Mouse (Mus musculus): ENCODE results near the gene Dcun1d1.

GRCm38 (mm10) chr3:35918229-35918628, 19.0 kb downstream of the Dcun1d1 start:
- no peak for TF ChIP-seq GATA1 (IDR thresholded peaks at IDR 0.05; ENCODE audit: borderline replicate concordance, low read length)
- no peak for TF ChIP-seq FLI1 (IDR thresholded peaks at IDR 0.05; ENCODE audit: low read length)

Data from megakaryocyte, embryonic 14.5 days (primary cell).